11 mouse cellular contexts compared by ENCODE assay signal in the genomic region with DNA sequence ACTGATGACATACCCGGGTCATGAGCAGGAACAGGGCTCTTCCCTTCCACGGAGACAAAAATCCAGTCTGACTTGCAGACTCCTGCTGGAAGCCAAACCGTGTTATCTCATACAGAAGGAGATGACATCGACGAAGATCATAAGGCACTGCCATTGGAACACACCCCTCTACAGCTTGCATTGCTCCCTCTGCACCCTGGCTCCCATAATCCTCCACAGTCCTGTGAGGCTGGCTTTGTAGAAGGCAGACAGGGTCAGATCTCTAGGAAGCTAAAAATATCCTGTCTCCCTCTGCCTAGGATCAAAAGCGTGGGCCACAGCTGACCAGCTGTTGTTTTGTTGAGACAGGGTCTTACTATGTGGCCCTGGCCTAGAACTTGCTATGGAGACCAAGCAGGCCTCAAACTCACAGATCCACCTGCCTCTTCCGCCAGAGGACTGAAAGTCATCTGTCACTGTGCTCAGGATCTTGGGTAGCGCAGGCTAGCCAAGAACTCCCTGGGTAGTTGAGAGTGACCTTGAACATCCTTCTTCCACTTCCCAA.
A peak's percentile ranks its signal among the peaks of the same experiment; 100 is the strongest.
DNase-seq lines count a peak whose midpoint lies in the region; ATAC-seq lines count a peak whose summit lies in the region.
"Had no signal": no experiment of that assay in that cellular context is flagged by ENCODE, and none has a peak within 500 bp of the region (broad histone marks: within the 10 kb centered on the region; RNA-seq: fewer than 3 reads in every experiment).

No protein-coding gene starts in this region.

- H3K9ac ChIP-seq in hindbrain, embryonic 16.5 days (ENCODE audit: low read depth, low read length) = no peak overlapping the region
- no peak overlapping the region for H3K9ac ChIP-seq in lung, embryonic 16.5 days (ENCODE audit: low read length)
- H3K9ac ChIP-seq in heart, embryonic 12.5 days = 0 out of 2 replicates have a peak overlapping the region, but pooled peaks have one; percentile 13

- ATAC-seq in hindbrain, embryonic 16.5 days = no peak
- 0 out of 2 replicates have a peak, but pooled peaks have one; percentile 12 for ATAC-seq in lung, embryonic 16.5 days (ENCODE audit: low read depth)
- ATAC-seq in heart, embryonic 12.5 days (ENCODE audit: insufficient number of reproducible peaks, low FRiP score) = no peak

- no peak for DNase-seq in hindbrain, embryonic 10.5 days (ENCODE audit: low spot score)
- no peak for DNase-seq in lung, adult 18-20 months
- peak; percentile 19 for DNase-seq in heart, postnatal 4 days
- DNase-seq in forebrain, embryonic 10.5 days (ENCODE audit: extremely low spot score, low spot score) = no peak
- DNase-seq: midbrain, embryonic 14.5 days; right cerebral cortex, postnatal 14 days; thymus, adult 18-20 months had no signal

- H3K27ac ChIP-seq in hindbrain, embryonic 10.5 days = peak overlapping the region; percentile 8; the same call in 1 of the 2 replicates
- H3K27ac ChIP-seq in hindbrain, embryonic 16.5 days (ENCODE audit: low read depth, low read length) = no peak overlapping the region
- no peak overlapping the region for H3K27ac ChIP-seq in lung, embryonic 16.5 days (ENCODE audit: low read length)
- peak overlapping the region; percentile 88 for H3K27ac ChIP-seq in heart, embryonic 12.5 days (ENCODE audit: poor library complexity, severe bottlenecking)
- H3K27ac ChIP-seq in forebrain, embryonic 10.5 days = no peak overlapping the region

- H3K27me3 ChIP-seq in hindbrain, embryonic 10.5 days (ENCODE audit: insufficient read depth, poor library complexity, severe bottlenecking) = peaks cover 43% of the 10 kb centered on the region
- no peaks in the 10 kb centered on the region for H3K27me3 ChIP-seq in hindbrain, embryonic 16.5 days (replicated peaks; ENCODE audit: control insufficient read depth, insufficient read depth, low read length)
- H3K27me3 ChIP-seq in lung, embryonic 16.5 days (ENCODE audit: control insufficient read depth, insufficient read depth, low read depth, low read length) = no peaks in the 10 kb centered on the region
- 0 out of 2 replicates have a peak, but pooled peaks cover 4% of the 10 kb centered on the region for H3K27me3 ChIP-seq in heart, embryonic 12.5 days (replicated peaks)
- peaks cover 46% of the 10 kb centered on the region for H3K27me3 ChIP-seq in forebrain, embryonic 10.5 days (ENCODE audit: poor library complexity, severe bottlenecking)

- 66% methylated on average over 8 of the region's 8 CpGs for WGBS in hindbrain, embryonic 10.5 days
- 68% methylated on average over 8 of the region's 8 CpGs for WGBS in hindbrain, embryonic 16.5 days
- WGBS in lung, embryonic 16.5 days = 35% methylated on average over 8 of the region's 8 CpGs
- WGBS in heart, embryonic 12.5 days = 24% methylated on average over 8 of the region's 8 CpGs
- WGBS in forebrain, embryonic 10.5 days = 73% methylated on average over 8 of the region's 8 CpGs

- no peak overlapping the region for H3K4me2 ChIP-seq in hindbrain, embryonic 16.5 days (ENCODE audit: low read length)
- no peak overlapping the region for H3K4me2 ChIP-seq in lung, embryonic 16.5 days (ENCODE audit: low read depth, low read length)
- H3K4me2 ChIP-seq in heart, embryonic 12.5 days = peak overlapping the region; percentile 54
- H3K4me2 ChIP-seq: liver, embryonic 11.5 days had no signal

- H3K9me3 ChIP-seq in hindbrain, embryonic 10.5 days = no peaks in the 10 kb centered on the region
- no peaks in the 10 kb centered on the region for H3K9me3 ChIP-seq in hindbrain, embryonic 16.5 days (ENCODE audit: control insufficient read depth, low read length)
- H3K9me3 ChIP-seq in lung, embryonic 16.5 days (ENCODE audit: control insufficient read depth, low read length) = no peaks in the 10 kb centered on the region
- H3K9me3 ChIP-seq in heart, embryonic 12.5 days (replicated peaks) = no peaks in the 10 kb centered on the region
- no peaks in the 10 kb centered on the region for H3K9me3 ChIP-seq in forebrain, embryonic 10.5 days

- peaks cover 6% of the 10 kb centered on the region; the same call in 1 of the 2 replicates for H3K36me3 ChIP-seq in hindbrain, embryonic 10.5 days
- H3K36me3 ChIP-seq in hindbrain, embryonic 16.5 days (ENCODE audit: control insufficient read depth, insufficient read depth, low read length) = no peaks in the 10 kb centered on the region
- H3K36me3 ChIP-seq in lung, embryonic 16.5 days (ENCODE audit: control insufficient read depth, insufficient read depth, low read length) = no peaks in the 10 kb centered on the region
- no peaks in the 10 kb centered on the region for H3K36me3 ChIP-seq in heart, embryonic 12.5 days
- H3K36me3 ChIP-seq in forebrain, embryonic 10.5 days (replicated peaks) = peaks cover 5% of the 10 kb centered on the region

- H3K4me1 ChIP-seq in hindbrain, embryonic 10.5 days (replicated peaks) = peaks cover 38% of the 10 kb centered on the region
- H3K4me1 ChIP-seq in hindbrain, embryonic 16.5 days (ENCODE audit: control insufficient read depth, insufficient read depth, low read depth, low read length) = peaks cover 19% of the 10 kb centered on the region
- H3K4me1 ChIP-seq in lung, embryonic 16.5 days (replicated peaks; ENCODE audit: control insufficient read depth, insufficient read depth, low read length) = peaks cover 5% of the 10 kb centered on the region
- H3K4me1 ChIP-seq in heart, embryonic 12.5 days (replicated peaks) = peaks cover 32% of the 10 kb centered on the region
- H3K4me1 ChIP-seq in forebrain, embryonic 10.5 days = peaks cover 31% of the 10 kb centered on the region

- H3K4me3 ChIP-seq in hindbrain, embryonic 10.5 days = no peak overlapping the region
- H3K4me3 ChIP-seq in hindbrain, embryonic 16.5 days (ENCODE audit: low read length) = no peak overlapping the region
- H3K4me3 ChIP-seq in lung, embryonic 16.5 days (ENCODE audit: low read length) = no peak overlapping the region
- no peak overlapping the region for H3K4me3 ChIP-seq in heart, embryonic 12.5 days
- H3K4me3 ChIP-seq in forebrain, embryonic 10.5 days = no peak overlapping the region

Comparison
In these comparisons a context has a peak if more than half of its experiments do, and no peak if none do; other contexts are left out.
1. H3K27ac ChIP-seq: peak in hindbrain, embryonic 10.5 days (single experiment) and heart, embryonic 12.5 days (single experiment); none in hindbrain, embryonic 16.5 days (single experiment), lung, embryonic 16.5 days (single experiment) and forebrain, embryonic 10.5 days (single experiment).